Mouse (Mus musculus) gastrocnemius, postnatal 14 days (tissue): Measurements from ENCODE around the gene Zfp513. TPM values are rescaled to one million over a fixed set of nuclear protein-coding genes. Genes with fewer than 3 reads are reported as not detected.
A peak's percentile ranks its signal among the peaks of the same experiment; 100 is the strongest.

Experiments used
- DNase-seq: peaks from one replicate; pipeline ENCODE4 v3.0.0; 2021; ENCODE audit warnings: mixed read lengths
- intact Hi-C: fragments of 180-260 bp; cut with DNase I; formaldehyde crosslinking; loops from one replicate; pipeline ENCODE4 v1.15.1; 2025; ENCODE audit warnings: low total_unique reads
- total RNA-seq, 2 experiments: library from RNA; stranded (reverse); gene quantifications; 2 replicates each; pipeline ENCODE4 v1.2.3; 2021

The Zfp513 gene
- total RNA-seq, 2 experiments from 2014 or later, result 7.1 TPM

DNA sequence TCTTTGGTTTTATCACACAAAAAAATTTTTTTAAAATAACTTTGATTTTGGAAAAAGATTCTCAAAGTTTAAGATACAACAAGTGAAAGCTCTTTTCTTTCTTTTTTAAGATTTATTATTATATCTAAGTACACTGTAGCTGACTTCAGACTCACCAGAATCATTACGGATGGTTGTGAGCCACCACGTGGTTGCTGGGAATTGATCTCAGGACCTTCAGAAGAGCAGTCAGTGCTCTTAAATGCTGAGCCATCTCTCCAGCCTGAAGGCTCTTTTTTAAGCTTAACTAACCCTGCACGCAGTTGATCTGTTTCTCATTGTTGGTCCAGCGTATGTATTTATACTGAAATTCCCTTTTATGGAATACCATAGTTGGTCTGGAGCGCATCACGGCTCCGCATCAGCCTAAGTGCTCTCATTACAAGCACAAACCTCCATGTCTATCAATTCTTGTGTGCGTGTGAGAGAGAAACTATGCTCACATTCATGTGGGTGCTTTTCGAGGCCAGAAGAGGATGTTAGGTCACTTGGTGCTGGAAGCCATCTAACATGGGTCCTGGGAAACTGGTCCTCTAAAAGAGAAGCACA lies 20.8 kb downstream of the Zfp513 start:
- intact Hi-C loops, result no loop called here
- no peak for DNase-seq

- intact Hi-C loops, result no loop called here
- DNase-seq, result peak; percentile 93
Observed at GRCm38 (mm10) chr5:31179766-31180630, 22.1 kb downstream of the Zfp513 start, which contains the start of the genes Gm29609 and Gtf3c2. TSS of gene Gm29609 (minus strand) at chr5:31179911. TSS of gene Gtf3c2 (minus strand) at chr5:31180144.

DNA sequence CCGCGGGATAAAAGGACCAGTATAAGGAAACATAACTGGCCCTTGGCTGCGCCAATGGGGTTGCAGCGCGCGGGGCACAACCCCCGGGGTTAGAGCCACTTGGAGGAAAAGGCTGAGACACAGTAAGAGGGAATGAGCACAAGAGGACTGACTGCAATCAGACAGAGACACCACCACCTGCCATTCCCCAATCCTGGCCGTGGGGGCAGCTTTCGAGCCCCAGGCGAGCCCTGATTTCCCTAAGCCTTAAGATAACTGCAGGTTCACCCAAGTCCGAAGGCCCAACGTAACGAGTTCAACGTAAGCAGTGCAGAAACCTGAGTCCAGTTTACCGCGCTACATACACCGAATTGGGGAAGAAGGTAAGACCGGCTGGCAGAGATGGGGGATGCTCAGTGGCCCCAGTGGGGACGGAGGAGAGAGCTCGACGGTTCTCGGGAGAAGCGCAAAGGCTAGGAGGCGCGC lies 22.8 kb downstream of the Zfp513 start:
- intact Hi-C loops, result no loop called here
- no peak for DNase-seq

DNA sequence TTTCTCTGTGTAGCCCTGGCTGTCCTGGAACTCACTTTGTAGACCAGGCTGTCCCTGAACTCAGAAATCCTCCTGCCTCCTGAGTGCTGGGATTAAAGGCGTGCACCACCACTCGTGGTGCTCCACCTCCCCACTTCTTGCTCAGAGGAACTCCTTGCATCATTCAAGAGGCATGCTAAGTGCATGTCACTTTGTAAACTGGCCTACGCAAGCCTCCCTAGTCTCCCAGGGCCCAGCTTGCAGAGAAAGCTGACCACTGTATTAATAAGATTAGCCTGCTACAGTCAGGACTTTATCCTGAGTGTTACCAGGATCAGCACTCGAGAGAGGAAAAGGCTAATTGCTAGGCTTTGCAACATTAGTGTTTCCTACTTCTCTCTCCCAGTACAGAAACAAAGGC lies 33.5 kb downstream of the Zfp513 start:
- no peak for DNase-seq
- intact Hi-C loops, result no loop called here

- DNase-seq, result no peak
- intact Hi-C loops, result no loop called here
Observed at GRCm38 (mm10) chr5:31164878-31165277, 37.2 kb downstream of the Zfp513 start.

DNA sequence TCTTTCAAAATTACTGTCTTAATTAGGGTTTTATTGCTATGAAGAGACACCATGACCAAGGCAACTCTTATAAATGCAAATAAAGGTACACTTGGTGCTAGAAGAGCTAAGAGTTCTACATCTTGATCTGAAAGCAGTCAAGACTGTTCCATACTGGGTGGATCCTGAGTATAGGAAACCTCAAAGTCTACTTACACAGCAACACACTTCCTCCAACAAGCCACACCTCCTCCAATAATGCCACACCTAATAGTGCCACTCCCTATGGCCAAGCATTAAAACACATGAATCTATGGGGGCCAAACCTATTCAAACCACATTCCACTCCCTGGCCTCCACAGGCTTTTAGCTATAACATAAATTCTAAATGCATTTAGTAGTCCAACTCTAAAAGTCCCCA lies 39.6 kb downstream of the Zfp513 start:
- intact Hi-C loops, result no loop called here

GRCm38 (mm10) chr5:31154152-31154553 lies 48.0 kb downstream of the Zfp513 start, which contains the start of gene Mpv17:
TSS of gene Mpv17 (minus strand) at chr5:31154251.
- DNase-seq, result peak; percentile 82
- intact Hi-C loops, result no loop called here

More for the DNA sequence above, 39.6 kb downstream of the Zfp513 start:
- DNase-seq, result no peak

GRCm38 (mm10) chr5:31153516-31154151 lies 48.5 kb downstream of the Zfp513 start:
- peak; percentile 40 for DNase-seq
- intact Hi-C loops, result no loop called here

- peak; percentile 28 for DNase-seq
- intact Hi-C loops, result no loop called here
Observed at GRCm38 (mm10) chr5:31151746-31152145, 50.4 kb downstream of the Zfp513 start.

GRCm38 (mm10) chr5:31149781-31150180 lies 52.3 kb downstream of the Zfp513 start:
- no peak for DNase-seq
- intact Hi-C loops, result no loop called here

Other genes starting within 250 kb of the Zfp513 start
- 10 to 100 TPM; 77.5 to 90.5 TPM for gene Preb, start 241.9 kb downstream of the Zfp513 start, total RNA-seq
- gene Tcf23, start 233.6 kb downstream of the Zfp513 start, total RNA-seq, result under 1 TPM; 0.35 to 0.66 TPM
- 10 to 100 TPM; 56.7 to 63.5 TPM for gene Atraid, start 154.0 kb downstream of the Zfp513 start, total RNA-seq
- gene Slc5a6, start 153.4 kb downstream of the Zfp513 start, total RNA-seq, result 1 to 10 TPM; 2.5 to 2.8 TPM
- gene Cad, start 147.5 kb downstream of the Zfp513 start, total RNA-seq, result 10 to 100 TPM; 12.3 to 19.9 TPM
- gene Dnajc5g, start 96.0 kb downstream of the Zfp513 start, total RNA-seq, result not detected
- under 1 TPM in 1 of 2 experiments, not detected in 1; 0.10 TPM for gene Slc30a3, start 94.1 kb downstream of the Zfp513 start, total RNA-seq
- gene Trim54, start 85.6 kb downstream of the Zfp513 start, total RNA-seq, result 100 to 1,000 TPM; 190 to 215 TPM
- gene Ucn, start 63.5 kb downstream of the Zfp513 start, total RNA-seq, result not detected
- gene Mpv17, start 48.1 kb downstream of the Zfp513 start, total RNA-seq, result 10 to 100 TPM; 33.9 to 37.3 TPM
- gene Gm29609, start 22.4 kb downstream of the Zfp513 start, total RNA-seq, result under 1 TPM; 0.25 to 0.60 TPM
- gene Gtf3c2, start 22.2 kb downstream of the Zfp513 start, total RNA-seq, result 10 to 100 TPM; 23.2 to 28.6 TPM
- 10 to 100 TPM; 42.4 to 42.7 TPM for gene Snx17, start 9.1 kb downstream of the Zfp513 start, total RNA-seq
- 10 to 100 TPM; 44.4 to 48.7 TPM for gene Eif2b4, start 8.9 kb downstream of the Zfp513 start, total RNA-seq
- 10 to 100 TPM; 38.0 to 39.8 TPM for gene Ppm1g, start 18.4 kb upstream of the Zfp513 start, total RNA-seq
- 10 to 100 TPM; 61.1 to 63.4 TPM for gene Nrbp1, start 38.6 kb upstream of the Zfp513 start, total RNA-seq
- gene Gm9970, start 38.9 kb upstream of the Zfp513 start, total RNA-seq, result not detected
- 1 to 10 TPM in 1 of 2 experiments, under 1 TPM in 1; 0.47 to 1.9 TPM for gene Krtcap3, start 49.4 kb upstream of the Zfp513 start, total RNA-seq
- 10 to 100 TPM; 19.6 to 21.2 TPM for gene Ift172, start 88.8 kb upstream of the Zfp513 start, total RNA-seq
- 1 to 10 TPM; 3.5 to 4.9 TPM for gene Fndc4, start 93.8 kb upstream of the Zfp513 start, total RNA-seq
- not detected for gene Gckr, start 95.1 kb upstream of the Zfp513 start, total RNA-seq